Mouse (Mus musculus) hindbrain, embryonic 12.5 days (tissue): ENCODE measurements around the gene Plekhm3. TPM values are rescaled to one million over a fixed set of nuclear protein-coding genes. Genes with fewer than 3 reads are reported as not detected.

Experiments
- ATAC-seq: fragments of 200-750 bp; cut with Nextera tagmentation; 2 replicates; pipeline ENCODE4 v1.8.0; 2017; ENCODE audit warnings: moderate TSS enrichment; ENCODE audit not compliant: low FRiP score
- H3K27ac ChIP-seq: fragments of 300-500 bp; sonication (generic); 2 replicates; pipeline ENCODE4 v1.5.1; 2016; ENCODE audit warnings: mild to moderate bottlenecking
- H3K27me3 ChIP-seq: fragments of 300-500 bp; sonication (generic); 2 replicates; pipeline ENCODE4 v1.6.1; 2016; ENCODE audit warnings: mild to moderate bottlenecking
- H3K36me3 ChIP-seq: fragments of 300-500 bp; sonication (generic); 2 replicates; pipeline ENCODE4 v1.6.1; 2016; ENCODE audit warnings: mild to moderate bottlenecking
- H3K4me1 ChIP-seq: fragments of 300-500 bp; sonication (generic); 2 replicates; pipeline ENCODE4 v1.6.1; 2016
- H3K4me2 ChIP-seq: fragments of 300-500 bp; sonication (generic); replicated peaks from 2 replicates; pipeline ENCODE4 v1.6.1; 2016; ENCODE audit warnings: mild to moderate bottlenecking
- H3K4me3 ChIP-seq: fragments of 300-500 bp; sonication (generic); 2 replicates; pipeline ENCODE4 v1.5.1; 2016; ENCODE audit warnings: mild to moderate bottlenecking
- H3K9ac ChIP-seq: fragments of 300-500 bp; sonication (generic); 2 replicates; pipeline ENCODE4 v1.6.1; 2016; ENCODE audit warnings: mild to moderate bottlenecking, moderate library complexity
- H3K9me3 ChIP-seq: fragments of 300-500 bp; sonication (generic); replicated peaks from 2 replicates; pipeline ENCODE4 v1.6.1; 2016; ENCODE audit warnings: mild to moderate bottlenecking
- WGBS: fragments of 180-500 bp; shearing (Covaris S2); methylation state at CpG from one replicate; pipeline ENCODE4 v1.1.7; 2016; 5-methylcytosine and 5-hydroxymethylcytosine counted together
- polyA plus RNA-seq: library from polyadenylated mRNA; unstranded; fragments of >200 nt; fragmentation: Nextera tagmentation; extraction: Ambion mirVana; gene quantifications from 2 replicates; pipeline ENCODE4 v1.2.1, GENCODE M21; 2016

Plekhm3 gene
- polyA plus RNA-seq, 1 experiment from 2014 or later, result 13.4 TPM

GRCm38 (mm10) chr1:64840930-64841329 lies 115.7 kb downstream of the Plekhm3 start:
- no peak overlapping the region for H3K9ac ChIP-seq
- H3K4me1 ChIP-seq, result no peaks in the 10 kb centered on the region
- no peak overlapping the region for H3K27ac ChIP-seq
- no peak for ATAC-seq
- H3K36me3 ChIP-seq, result no peaks in the 10 kb centered on the region
- H3K4me3 ChIP-seq, result no peak overlapping the region
- no peaks in the 10 kb centered on the region for H3K27me3 ChIP-seq
- 36% methylated on average over 1 of the region's 1 CpGs for WGBS
- no peaks in the 10 kb centered on the region for H3K9me3 ChIP-seq
- H3K4me2 ChIP-seq, result no peak overlapping the region

DNA sequence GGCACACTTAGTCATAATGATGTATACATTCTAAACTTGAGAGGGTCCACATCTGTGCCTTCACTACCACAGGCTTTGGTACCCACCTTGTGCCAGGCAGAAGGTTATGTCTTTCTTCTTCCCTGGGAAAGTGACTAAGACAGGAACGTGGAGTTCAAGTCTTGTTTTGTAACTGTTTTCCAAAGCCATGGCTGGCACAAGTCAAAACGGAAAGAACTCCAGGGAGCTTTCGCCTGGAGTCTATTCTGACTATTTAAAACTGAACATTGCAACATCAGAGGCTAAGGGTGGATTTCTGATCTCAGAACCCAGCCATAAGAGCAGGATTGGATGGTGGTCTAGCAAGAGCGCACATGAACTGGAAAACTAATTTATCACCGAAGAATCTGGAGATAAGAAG lies 120.0 kb downstream of the Plekhm3 start:
- no peaks in the 10 kb centered on the region for H3K36me3 ChIP-seq
- no peak for ATAC-seq
- H3K27ac ChIP-seq, result no peak overlapping the region
- H3K27me3 ChIP-seq, result no peaks in the 10 kb centered on the region
- no peak overlapping the region for H3K4me2 ChIP-seq
- WGBS, result 84% methylated on average over 5 of the region's 5 CpGs
- H3K9me3 ChIP-seq, result no peaks in the 10 kb centered on the region
- H3K9ac ChIP-seq, result no peak overlapping the region
- no peak overlapping the region for H3K4me3 ChIP-seq
- no peaks in the 10 kb centered on the region for H3K4me1 ChIP-seq

GRCm38 (mm10) chr1:64836114-64836513 lies 120.5 kb downstream of the Plekhm3 start:
- no peaks in the 10 kb centered on the region for H3K4me1 ChIP-seq
- H3K9me3 ChIP-seq, result no peaks in the 10 kb centered on the region
- H3K27ac ChIP-seq, result no peak overlapping the region
- H3K36me3 ChIP-seq, result no peaks in the 10 kb centered on the region
- H3K9ac ChIP-seq, result no peak overlapping the region
- WGBS, result 69% methylated on average over 3 of the region's 3 CpGs
- H3K4me2 ChIP-seq, result no peak overlapping the region
- H3K27me3 ChIP-seq, result no peaks in the 10 kb centered on the region
- no peak for ATAC-seq
- H3K4me3 ChIP-seq, result no peak overlapping the region

DNA sequence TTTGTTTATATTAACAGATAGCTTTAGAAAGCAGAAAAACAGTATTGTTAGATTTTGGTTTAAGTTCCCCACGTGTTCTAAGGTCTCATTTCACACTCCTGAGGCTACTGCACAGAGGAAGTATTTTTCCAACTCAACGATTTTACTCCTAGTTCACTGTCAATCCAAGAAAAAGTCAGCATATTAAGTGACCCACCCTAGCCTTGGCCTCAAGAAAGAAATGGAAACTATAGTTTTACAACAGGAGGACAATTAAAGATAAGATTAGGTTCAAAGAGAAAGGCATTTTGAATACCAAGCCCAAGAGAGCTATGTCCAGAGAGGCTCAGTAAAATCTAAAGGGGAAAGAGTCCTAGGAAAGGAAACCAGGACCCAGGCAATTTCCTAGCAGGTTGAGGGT lies 125.1 kb downstream of the Plekhm3 start:
- Histone ChIP-seq H3K4me3 (no peak overlapping the region), H3K9ac (no peak overlapping the region), H3K4me2 (no peak overlapping the region), H3K9me3 (no peaks in the 10 kb centered on the region), H3K36me3 (no peaks in the 10 kb centered on the region), H3K27ac (no peak overlapping the region), H3K27me3 (no peaks in the 10 kb centered on the region), H3K4me1 (no peaks in the 10 kb centered on the region)
- 79% methylated on average over 2 of the region's 2 CpGs for WGBS
- ATAC-seq, result no peak

DNA sequence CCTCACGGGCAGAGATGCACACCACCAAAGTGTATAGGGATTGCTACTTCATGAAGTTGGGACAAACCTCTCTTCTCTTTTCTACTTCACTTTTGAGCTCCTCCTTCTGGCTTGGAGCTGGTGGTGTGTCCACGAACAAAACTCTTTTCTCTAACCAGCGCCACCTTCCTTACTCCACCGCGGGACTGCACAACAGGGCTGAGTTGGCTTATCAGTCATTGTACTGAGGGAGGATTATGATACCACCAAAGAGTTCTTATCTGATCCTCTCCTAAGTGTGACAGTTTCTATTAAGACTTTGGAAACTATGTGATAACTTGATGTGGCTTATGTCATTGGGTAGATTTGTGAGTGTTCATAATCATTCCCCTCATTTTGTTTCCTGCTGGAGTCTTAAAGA lies 129.2 kb downstream of the Plekhm3 start:
- ATAC-seq, result no peak
- no peak overlapping the region for H3K9ac ChIP-seq
- no peaks in the 10 kb centered on the region for H3K4me1 ChIP-seq
- H3K9me3 ChIP-seq, result no peaks in the 10 kb centered on the region
- no peak overlapping the region for H3K4me3 ChIP-seq
- H3K4me2 ChIP-seq, result no peak overlapping the region
- no peak overlapping the region for H3K27ac ChIP-seq
- H3K36me3 ChIP-seq, result no peaks in the 10 kb centered on the region
- 89% methylated on average over 5 of the region's 5 CpGs for WGBS
- no peaks in the 10 kb centered on the region for H3K27me3 ChIP-seq

DNA sequence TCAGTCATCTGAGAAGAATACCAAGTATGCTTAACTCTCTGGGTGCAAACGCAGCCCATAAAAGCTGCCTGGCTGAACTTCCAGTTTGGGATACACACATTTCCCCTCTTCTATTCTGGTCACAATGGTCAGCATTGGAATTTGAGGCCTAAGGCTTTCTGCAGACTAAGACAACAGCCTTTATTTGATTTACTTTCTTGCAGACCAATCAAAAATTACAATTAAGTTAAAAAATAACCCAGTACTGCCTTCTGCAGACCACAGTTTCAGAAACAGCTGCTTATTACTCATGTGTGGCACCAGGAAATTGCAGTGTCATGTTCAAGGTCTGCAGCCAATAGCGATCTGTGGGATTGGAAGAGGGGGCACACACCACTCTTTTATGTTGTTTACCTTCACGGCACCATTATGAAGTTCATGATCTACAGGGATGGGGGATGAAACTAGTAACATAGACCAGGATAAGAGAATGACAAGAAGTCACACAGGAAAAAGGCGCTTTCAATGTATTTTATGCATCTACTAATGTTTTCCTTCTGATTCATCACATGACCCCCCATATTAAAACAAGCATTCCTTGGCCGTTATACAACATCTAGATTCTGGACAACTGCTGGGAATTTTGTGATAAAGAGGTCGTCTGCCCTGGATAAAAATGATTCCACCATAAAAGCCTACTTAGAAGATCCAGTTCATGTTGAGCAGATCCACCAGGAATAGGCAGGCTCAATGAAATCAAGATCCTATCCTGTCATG lies 130.1 kb downstream of the Plekhm3 start:
- no peaks in the 10 kb centered on the region for H3K4me1 ChIP-seq
- 90% methylated on average over 6 of the region's 6 CpGs for WGBS
- H3K4me3 ChIP-seq, result no peak overlapping the region
- H3K4me2 ChIP-seq, result no peak overlapping the region
- H3K9ac ChIP-seq, result no peak overlapping the region
- H3K27ac ChIP-seq, result no peak overlapping the region
- H3K36me3 ChIP-seq, result no peaks in the 10 kb centered on the region
- no peaks in the 10 kb centered on the region for H3K9me3 ChIP-seq
- ATAC-seq, result no peak
- no peaks in the 10 kb centered on the region for H3K27me3 ChIP-seq

- Histone ChIP-seq H3K4me2 (no peak overlapping the region), H3K27me3 (no peaks in the 10 kb centered on the region), H3K4me3 (no peak overlapping the region), H3K27ac (no peak overlapping the region), H3K36me3 (no peaks in the 10 kb centered on the region), H3K9ac (no peak overlapping the region), H3K9me3 (no peaks in the 10 kb centered on the region), H3K4me1 (no peaks in the 10 kb centered on the region)
- ATAC-seq, result no peak
- WGBS, result 68% methylated on average over 6 of the region's 6 CpGs
Measured at GRCm38 (mm10) chr1:64823564-64823963, 133.1 kb downstream of the Plekhm3 start.

DNA sequence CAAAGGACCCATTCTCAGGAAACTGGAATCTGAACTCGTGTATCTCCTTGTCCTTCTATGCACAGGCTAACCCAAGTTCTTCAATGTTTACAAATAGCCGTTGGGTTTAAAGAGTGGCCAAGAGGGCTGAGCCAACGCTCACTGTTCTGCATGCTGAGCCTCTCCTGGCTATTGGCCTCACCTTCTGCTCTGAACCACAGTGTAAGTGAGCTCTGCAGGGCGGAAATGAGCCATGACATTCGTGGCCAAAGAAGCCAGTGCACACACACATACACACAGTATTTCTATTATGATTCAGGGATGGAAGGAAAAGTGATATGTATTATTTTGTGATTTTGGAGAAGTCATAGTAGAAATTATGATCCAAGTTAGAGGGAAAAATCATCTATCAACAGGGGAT lies 138.9 kb downstream of the Plekhm3 start:
- H3K36me3 ChIP-seq, result no peaks in the 10 kb centered on the region
- no peak overlapping the region for H3K4me2 ChIP-seq
- H3K27me3 ChIP-seq, result no peaks in the 10 kb centered on the region
- no peaks in the 10 kb centered on the region for H3K9me3 ChIP-seq
- no peak overlapping the region for H3K27ac ChIP-seq
- 81% methylated on average over 5 of the region's 5 CpGs for whole genome bisulfite sequencing
- H3K9ac ChIP-seq, result no peak overlapping the region
- no peak for ATAC-seq
- H3K4me1 ChIP-seq, result no peaks in the 10 kb centered on the region
- no peak overlapping the region for H3K4me3 ChIP-seq

DNA sequence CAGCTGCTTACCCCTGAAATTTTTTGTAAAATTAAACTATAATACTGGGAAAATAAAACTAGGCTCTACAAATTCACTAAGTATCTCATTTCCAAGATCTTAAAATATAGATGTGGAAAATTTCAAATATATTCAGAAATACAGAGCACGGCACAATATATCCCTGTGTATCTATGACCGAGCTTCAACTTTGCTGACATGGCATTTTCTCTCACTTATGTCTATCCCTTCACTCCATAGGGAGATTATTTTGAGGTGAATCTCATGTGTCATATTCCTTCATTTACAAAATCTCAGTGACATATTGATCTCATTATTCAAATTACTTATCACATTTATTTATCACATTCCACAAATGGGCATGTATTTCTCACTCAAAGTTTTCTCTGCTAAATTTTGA lies 143.4 kb downstream of the Plekhm3 start:
- Histone ChIP-seq H3K27ac (no peak overlapping the region), H3K9ac (no peak overlapping the region), H3K4me2 (no peak overlapping the region), H3K4me3 (no peak overlapping the region), H3K36me3 (no peaks in the 10 kb centered on the region), H3K4me1 (no peaks in the 10 kb centered on the region), H3K27me3 (no peaks in the 10 kb centered on the region), H3K9me3 (no peaks in the 10 kb centered on the region)
- no peak for ATAC-seq
- 100% methylated on average over 2 of the region's 2 CpGs for WGBS

DNA sequence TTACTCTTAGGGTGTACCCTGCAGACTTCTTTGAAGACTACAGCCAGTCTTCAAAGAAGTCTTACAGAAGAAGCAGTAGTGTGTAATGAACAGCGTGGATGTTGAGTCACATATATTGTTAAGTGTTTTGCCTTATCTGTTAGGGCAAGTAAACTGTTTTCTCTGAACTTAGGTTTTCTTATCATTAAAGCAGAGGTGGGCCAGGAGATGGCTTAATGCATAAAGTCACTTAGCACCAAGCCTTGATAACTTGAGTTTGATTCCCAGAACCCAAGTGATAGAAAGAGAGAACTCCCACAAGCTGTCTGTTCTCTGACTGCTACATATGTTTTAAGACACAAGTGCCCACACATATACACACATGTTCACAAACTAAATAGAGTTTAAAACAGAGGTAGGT lies 144.7 kb downstream of the Plekhm3 start:
- no peak overlapping the region for H3K4me2 ChIP-seq
- no peaks in the 10 kb centered on the region for H3K36me3 ChIP-seq
- H3K4me1 ChIP-seq, result no peaks in the 10 kb centered on the region
- ATAC-seq, result no peak
- H3K9me3 ChIP-seq, result no peaks in the 10 kb centered on the region
- no peak overlapping the region for H3K9ac ChIP-seq
- 93% methylated on average over 1 of the region's 1 CpGs for WGBS
- no peak overlapping the region for H3K4me3 ChIP-seq
- no peaks in the 10 kb centered on the region for H3K27me3 ChIP-seq
- no peak overlapping the region for H3K27ac ChIP-seq

- no peak for ATAC-seq
- Histone ChIP-seq H3K4me2 (no peak overlapping the region), H3K9ac (no peak overlapping the region), H3K9me3 (no peaks in the 10 kb centered on the region), H3K27me3 (no peaks in the 10 kb centered on the region), H3K36me3 (no peaks in the 10 kb centered on the region), H3K4me1 (0 out of 2 replicates have a peak, but pooled peaks cover 2% of the 10 kb centered on the region), H3K27ac (no peak overlapping the region), H3K4me3 (no peak overlapping the region)
- 76% methylated on average over 2 of the region's 2 CpGs for WGBS
Measured at GRCm38 (mm10) chr1:64809085-64809484, 147.5 kb downstream of the Plekhm3 start.

- H3K27ac ChIP-seq, result no peak overlapping the region
- 62% methylated on average over 1 of the region's 1 CpGs for WGBS
- no peak for ATAC-seq
Measured at GRCm38 (mm10) chr1:64807766-64808165, 148.9 kb downstream of the Plekhm3 start.

GRCm38 (mm10) chr1:64805217-64805616 lies 151.4 kb downstream of the Plekhm3 start:
- Histone ChIP-seq H3K36me3 (no peaks in the 10 kb centered on the region), H3K9me3 (no peaks in the 10 kb centered on the region), H3K4me3 (no peak overlapping the region), H3K27ac (no peak overlapping the region), H3K4me2 (no peak overlapping the region), H3K9ac (no peak overlapping the region), H3K27me3 (no peaks in the 10 kb centered on the region), H3K4me1 (peaks cover 7% of the 10 kb centered on the region; the same call in 1 of the 2 replicates)
- ATAC-seq, result no peak
- 43% methylated on average over 2 of the region's 2 CpGs for WGBS

More at GRCm38 (mm10) chr1:64807766-64808165, 148.9 kb downstream of the Plekhm3 start:
- Histone ChIP-seq H3K4me2 (no peak overlapping the region), H3K27me3 (no peaks in the 10 kb centered on the region), H3K9ac (no peak overlapping the region), H3K4me1 (peaks cover 7% of the 10 kb centered on the region; the same call in 1 of the 2 replicates), H3K9me3 (no peaks in the 10 kb centered on the region), H3K4me3 (no peak overlapping the region), H3K36me3 (no peaks in the 10 kb centered on the region)
